Mouse (Mus musculus) T-helper 2 cell (primary cell): ENCODE measurements at regions not wholly inside any gene's neighbourhood (a gene's known extent, or its start where the extent isn't known, plus 50 kb on each side); places are given as distances from the start of the nearest gene placed in this dataset.

Experiments
- in situ Hi-C: fragments of 300-600 bp; cut with MboI, MseI; formaldehyde crosslinking; loops from one replicate; pipeline ENCODE4 v1.15.1; 2025; ENCODE audit warnings: high pct_unique_total_duplicates

DNA sequence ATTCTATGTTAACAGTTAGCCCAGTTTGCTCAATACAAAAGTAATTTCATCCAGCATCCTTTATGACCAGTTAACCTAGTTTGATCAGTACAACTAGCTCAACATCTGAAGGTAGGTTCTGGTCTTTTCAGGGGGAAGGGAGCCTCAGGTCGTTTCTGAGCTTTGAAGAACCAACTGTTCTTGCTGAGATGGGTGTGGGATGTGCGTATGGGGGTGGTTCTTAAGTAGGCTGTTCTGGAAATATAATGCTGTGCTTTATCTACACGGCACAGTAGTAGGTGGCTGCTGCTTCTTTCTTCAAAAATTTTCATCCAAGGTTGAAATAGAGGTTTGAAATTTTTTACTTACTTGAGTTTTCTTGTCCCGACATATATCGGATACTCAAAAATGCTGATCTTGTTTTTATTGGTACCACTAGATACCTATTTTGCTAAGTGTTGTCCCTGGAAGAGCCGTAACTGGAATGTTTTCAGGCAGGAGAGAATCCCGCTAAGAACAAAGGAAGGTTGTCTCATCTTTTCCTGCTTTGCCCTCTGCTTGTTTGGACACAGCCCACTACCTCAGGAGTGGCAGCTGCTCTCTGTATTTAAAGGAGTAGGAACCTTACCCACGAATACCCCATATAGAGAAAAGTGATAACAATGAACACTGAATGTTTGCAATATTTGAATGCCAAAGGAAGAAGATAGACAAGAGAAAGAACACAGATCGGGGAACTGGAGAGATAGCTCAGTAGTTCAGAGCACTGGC is 275.5 kb downstream of the Cdh10 start:
- in situ Hi-C loops, result loop anchor here (10.0 kb wide), 1 partner anchor 491 kb away; no protein-coding TSS in a partner anchor

DNA sequence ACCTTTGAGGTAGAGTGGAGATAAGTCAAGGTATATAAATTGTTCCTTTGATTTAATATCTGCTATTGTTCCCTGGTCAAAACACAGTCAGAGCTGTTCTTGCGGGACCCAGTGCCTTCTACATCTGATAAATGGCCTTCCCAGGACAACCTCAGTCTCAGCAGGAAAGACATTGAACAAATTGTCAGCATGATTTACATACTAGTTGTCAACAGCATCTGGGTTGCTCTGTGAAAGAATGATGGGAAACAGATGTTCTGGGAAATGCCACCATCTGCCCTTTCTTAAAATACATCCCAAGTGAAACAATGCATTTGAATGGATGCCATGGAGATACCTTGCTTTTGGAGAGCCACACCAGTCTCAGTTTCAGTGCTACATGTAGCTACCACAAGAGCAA is 296.2 kb downstream of the Cdh10 start:
- in situ Hi-C loops, result no loop called here

DNA sequence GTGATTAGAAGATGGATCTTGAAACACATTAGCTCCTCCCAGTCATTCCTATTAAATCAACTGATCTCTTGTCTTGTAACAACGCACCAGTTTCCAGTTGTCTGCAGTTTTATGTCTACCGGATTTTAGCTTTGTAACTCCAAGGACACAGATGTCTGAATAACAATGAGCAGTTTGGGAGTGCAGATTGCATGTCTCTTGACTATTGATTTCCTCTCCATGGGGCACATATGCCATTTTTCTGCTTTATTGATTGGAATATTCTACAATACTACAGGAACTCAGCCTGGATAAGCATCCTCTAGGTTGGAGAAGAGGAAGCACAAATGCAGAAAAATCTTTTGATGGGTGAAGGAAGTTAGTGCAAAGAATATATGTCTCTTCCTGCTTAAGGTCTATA is 300.2 kb downstream of the Cdh10 start:
- in situ Hi-C loops, result no loop called here

DNA sequence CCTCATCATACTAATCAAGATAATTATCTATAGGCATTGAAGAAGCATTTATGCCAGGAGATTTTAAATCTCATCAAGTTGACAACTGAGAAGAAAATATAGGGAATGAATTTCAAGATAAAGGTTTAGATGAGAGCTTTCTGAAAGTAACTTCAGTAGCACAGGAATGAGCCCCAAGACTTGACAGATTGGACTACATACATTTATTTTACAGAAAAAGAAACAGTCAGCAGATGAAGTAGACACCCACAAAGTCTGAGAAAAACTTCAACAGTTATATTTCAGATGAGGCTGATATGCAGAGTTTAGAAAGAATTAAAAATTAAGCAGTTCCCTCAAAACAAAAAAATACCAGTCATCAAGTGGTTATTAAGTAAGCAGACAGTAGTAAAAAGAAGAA is 308.7 kb downstream of the Cdh10 start:
- in situ Hi-C loops, result no loop called here

DNA sequence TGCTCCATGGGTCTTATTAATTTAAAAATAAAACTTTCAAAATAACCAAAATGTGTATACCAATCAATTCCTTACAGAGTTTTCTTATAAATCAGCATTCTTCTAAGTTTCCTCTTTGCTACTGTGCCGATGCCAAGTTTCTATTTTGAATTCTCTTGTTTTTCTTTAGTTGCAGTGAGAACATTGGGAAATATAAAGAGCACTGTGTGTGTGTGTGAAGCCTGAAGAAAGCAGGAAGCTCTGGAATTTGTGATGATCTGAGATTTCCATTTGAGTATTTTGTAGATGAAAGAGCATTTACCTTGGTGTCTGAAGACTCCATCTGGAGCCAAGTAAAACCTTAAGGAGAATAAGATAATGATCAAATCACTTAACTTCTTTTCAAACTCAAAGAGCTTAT is 310.6 kb downstream of the Cdh10 start:
- in situ Hi-C loops, result no loop called here

DNA sequence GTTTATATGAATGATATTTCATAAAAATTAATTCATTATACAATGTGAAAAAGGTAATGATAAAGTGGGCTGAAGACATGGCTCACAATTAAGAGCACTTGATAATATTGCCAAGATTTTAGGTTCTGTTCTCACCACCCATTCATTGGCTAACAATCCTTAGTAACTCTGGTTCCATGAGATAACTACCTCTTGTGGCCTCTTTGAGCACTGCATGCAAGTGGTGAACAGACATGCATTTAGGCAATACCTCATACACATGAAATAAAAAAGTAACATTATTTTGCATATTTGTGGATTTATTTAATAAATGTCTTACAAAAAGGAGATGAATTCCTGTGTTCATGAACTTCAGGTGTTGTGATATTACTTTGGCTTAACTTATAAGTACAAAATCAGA is 334.9 kb downstream of the Cdh10 start:
- in situ Hi-C loops, result no loop called here

DNA sequence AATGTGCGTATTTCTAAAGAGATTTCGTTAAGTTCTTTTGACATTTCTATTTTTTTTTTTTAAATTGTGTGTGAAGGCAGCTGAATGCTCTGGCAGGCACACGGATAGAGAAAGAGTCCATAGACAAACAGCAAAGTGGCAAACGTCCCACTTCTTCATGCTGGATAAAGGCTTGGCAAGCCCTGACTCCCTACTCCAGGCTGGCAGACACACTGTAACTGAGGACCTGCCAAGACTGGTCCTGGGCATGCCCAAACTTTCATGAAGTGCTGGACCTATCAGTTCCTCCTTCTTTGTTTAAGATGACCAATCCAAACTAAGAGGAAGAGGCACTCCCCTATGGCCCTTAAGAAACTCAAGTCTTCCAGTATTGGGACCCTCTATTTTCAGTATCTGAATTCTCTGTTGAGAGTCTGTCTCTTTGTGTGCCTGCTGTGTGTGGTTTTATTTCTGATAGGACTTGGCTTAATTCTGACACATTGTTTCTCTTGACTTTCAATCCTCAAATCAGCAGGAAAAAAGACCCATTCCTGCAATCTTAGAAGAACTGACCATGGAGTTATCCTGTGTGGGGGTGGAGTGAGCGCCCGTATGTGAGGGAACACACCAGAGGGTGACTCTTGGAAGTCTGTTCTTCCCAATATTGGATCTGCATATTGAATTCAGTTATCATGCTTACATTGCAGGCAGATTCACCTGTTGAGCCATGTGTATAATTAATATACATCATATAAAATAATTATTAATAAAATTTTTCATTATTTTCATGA is 343.6 kb downstream of the Cdh10 start:
- in situ Hi-C loops, result no loop called here

DNA sequence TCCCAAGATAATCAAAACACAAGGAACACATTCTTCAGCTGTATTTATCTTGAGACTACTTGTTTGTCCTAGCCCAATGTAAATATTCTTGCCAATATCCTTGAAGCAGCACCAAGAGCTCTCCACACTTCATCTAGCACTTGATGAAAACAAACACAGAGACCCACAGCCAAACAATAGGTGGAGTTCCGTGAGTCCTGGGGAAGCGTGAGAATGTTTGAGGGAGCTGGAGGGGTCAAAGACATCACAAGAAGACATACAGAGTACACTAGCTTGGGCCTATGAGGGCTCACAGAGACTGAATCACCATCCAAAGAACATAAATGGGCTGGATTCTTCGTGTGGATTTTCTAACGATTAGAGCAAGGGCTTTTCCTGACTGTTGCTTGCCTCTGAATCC is 356.7 kb downstream of the Cdh10 start:
- in situ Hi-C loops, result no loop called here
